Mouse (Mus musculus): ENCODE data around the gene Ccnq.

DNA sequence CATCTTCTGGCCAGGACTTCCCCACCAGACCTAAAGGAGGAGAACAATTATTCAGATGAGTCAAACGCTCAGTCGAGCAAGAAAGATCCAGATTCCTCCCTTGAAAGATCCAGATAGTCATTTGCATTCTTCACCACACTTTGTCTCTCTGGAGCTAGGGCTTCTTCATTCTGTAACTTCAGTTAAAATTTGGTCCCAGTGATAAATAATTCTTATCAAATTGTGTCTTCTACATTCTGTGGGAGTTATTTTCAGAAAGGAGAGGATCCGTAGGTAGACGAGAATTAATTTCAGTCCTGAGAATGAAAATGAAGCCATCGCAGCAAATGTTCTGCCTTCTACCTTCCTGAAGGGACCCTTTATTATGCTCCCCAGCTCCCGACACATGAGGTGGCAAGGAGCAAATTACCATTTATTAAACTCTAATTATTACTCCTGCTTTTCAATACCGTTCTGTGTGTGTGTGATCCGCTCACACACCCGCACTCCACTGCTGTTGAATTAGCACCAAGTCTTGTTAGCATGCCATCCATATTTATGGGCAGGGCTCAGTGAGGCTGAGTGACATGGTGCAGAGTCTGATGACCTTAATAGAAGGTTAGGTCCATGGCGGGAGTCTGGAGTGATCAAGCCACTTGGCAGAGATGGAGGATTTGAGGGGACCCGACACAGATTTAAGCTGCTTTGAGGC lies 38.0 kb upstream of the Ccnq start:
- no peak for TF ChIP-seq CTCF (IDR thresholded peaks at IDR 0.05; ENCODE audit: low read depth)
- no peak for TF ChIP-seq EP300 (IDR thresholded peaks at IDR 0.05; ENCODE audit: low read depth)
